Mouse (Mus musculus) spleen, adult 2 months (tissue): ENCODE data around the gene Car10.

ENCODE experiments used
- CTCF ChIP-seq: fragments of 200-500 bp; IDR thresholded peaks from 2 replicates; pipeline ENCODE4 v1.5.1; 2011; ENCODE audit warnings: mild to moderate bottlenecking, inconsistent platforms; ENCODE audit not compliant: insufficient read depth, insufficient read length, insufficient replicate concordance; ENCODE audit errors: extremely low read depth
- POLR2A ChIP-seq: fragments of 200-500 bp; IDR thresholded peaks from 2 replicates; pipeline ENCODE4 v1.6.1; 2011; ENCODE audit warnings: low read depth, low read length, inconsistent platforms

DNA sequence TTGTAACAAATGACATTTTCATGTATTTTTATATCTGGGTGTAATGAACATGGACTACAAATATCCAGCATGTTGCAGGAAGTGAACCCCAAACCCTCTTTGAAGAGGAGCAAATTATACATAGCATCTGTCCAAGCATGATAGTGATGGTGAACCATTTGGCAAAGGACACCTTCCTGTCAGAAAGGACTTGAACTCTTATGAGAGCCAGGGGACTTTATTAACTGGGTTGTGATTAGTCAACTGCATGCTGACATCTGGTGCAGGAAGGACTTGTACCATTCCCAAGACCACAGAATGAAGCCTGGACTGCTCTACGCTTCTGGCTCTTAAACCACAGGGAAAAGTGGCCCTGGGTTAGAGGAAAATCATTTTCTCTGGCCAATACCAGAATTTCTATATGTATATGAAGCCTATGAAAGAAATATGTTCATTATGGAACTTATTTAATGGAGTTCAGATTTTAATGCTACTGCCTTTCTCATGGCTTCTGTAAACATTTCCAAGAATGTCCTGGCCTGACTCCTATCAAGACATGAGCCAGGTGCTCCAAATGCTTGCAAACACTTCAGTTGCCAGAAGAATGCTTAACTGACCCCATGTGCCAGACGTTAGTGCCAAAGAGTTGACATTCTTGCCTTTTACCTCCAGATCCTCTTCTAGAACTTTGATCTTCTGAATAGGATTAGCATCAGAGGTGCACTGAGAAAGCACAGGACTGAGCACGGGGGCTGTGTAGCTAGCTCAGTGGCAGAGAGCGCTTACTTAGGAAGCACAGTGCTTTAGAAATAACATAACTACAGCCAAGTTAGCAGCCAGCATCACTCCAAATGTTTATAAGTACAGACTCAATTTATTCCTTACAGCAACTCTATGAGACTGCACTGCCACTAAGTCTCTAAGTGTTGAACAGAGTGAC, 337.4 kb downstream of the Car10 start:
- TF ChIP-seq POLR2A (no peak), CTCF (no peak)
